Mouse (Mus musculus) testis, adult 2 months (tissue): ENCODE results near the gene Slc47a1.

ENCODE experiments used
- CTCF ChIP-seq: fragments of 200-500 bp; IDR thresholded peaks from 2 replicates; pipeline ENCODE4 v1.5.1; 2012; ENCODE audit warnings: low read depth, mild to moderate bottlenecking, inconsistent platforms, low read length, moderate library complexity; ENCODE audit not compliant: control insufficient read depth, insufficient read depth, insufficient replicate concordance
- POLR2A ChIP-seq: fragments of 200-500 bp; IDR thresholded peaks from 2 replicates; pipeline ENCODE4 v1.6.1; 2012; ENCODE audit warnings: low read depth, mild to moderate bottlenecking, inconsistent platforms, low read length, moderate library complexity; ENCODE audit not compliant: control insufficient read depth

- TF ChIP-seq CTCF, result no peak
- TF ChIP-seq POLR2A, result no peak
Measured at GRCm38 (mm10) chr11:61419253-61419652, 41.1 kb upstream of the Slc47a1 start.
